Mouse (Mus musculus) gonadal fat pad, adult 2 months (tissue): Measurements from ENCODE around the gene Mrvi1. TPM values are rescaled to one million over a fixed set of nuclear protein-coding genes. Genes with fewer than 3 reads are reported as not detected.
"Not testable (repeated sequence)": the region's sequence is repeated elsewhere in the genome, so short reads cannot be mapped to it uniquely, and the experiment has no call there.

Experiments
- DNase-seq: peaks from one replicate; pipeline ENCODE4 v3.0.0-alpha.2; 2012; ENCODE audit warnings: low read depth
- polyA plus RNA-seq: library from polyadenylated mRNA; depleted of rRNA; stranded (reverse); fragments of >200 nt; gene quantifications from 2 replicates; pipeline ENCODE4 v1.2.3, GENCODE M21; 2012

The Mrvi1 gene
- polyA plus RNA-seq, 1 experiment, result 22.7 TPM

DNA sequence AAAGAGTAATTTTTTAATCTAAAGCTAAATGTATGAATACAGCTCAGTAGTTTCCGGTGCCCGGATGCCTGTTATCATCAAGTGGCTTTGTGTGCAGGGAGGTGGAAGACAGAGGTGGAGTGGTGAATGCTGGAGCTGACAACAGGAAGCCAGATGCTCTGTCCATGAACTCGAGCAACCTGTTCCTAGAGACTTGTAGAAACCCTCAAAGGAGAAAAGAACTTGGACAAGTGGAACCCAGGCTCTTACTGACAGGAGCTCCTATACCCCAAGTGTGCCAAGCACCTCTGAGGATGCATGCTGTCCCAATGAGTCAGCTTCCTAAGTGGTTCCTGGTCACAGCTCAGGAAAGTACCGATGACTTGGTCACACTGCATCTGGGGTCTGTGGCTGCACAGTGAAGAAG lies 41.1 kb downstream of the Mrvi1 start:
- DNase-seq, result no peak

DNA sequence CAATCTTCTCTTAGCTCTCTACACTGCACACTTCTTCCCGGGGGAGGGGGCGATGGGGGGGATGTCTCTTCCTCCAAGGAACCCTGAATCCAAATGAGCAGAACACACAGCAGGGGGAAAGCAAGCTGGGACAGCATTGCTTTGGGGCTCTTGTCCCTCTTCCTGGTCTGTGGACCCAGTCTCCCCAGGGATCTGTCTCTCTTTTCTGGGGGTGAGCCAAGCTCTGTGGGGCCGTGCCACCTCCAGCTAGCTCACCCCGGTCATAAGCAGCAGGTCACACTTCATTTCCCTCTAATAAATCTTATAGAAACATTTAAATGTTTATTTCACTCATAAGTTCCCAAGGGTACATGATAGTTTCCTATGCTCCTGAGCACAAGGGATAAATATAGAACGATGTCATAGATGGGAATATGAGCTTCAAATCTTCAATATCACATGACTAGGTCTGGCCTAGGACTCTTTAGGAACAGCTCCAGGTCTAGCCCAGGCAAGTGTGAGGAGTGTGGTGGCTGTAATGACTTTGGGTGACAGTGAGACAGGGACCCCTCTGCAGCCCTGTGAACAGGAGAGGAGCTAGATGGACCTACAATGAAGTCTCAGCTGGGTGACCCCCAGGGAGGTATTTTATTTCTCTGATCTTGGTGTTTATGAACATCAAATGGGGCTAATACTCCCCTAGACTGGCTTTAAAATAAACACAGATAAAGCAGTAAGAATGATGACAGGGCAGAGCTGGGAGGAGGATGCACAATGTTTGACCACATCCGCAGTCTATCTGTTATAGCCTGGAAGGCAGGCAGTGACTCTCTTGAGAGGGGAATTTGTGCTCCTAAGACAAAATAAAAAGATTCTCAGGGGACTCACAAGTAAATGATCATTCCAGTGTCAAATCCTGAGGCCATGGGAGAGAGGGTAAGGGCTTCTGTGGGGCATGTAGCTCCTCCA lies 46.2 kb downstream of the Mrvi1 start:
- DNase-seq, result no peak

DNA sequence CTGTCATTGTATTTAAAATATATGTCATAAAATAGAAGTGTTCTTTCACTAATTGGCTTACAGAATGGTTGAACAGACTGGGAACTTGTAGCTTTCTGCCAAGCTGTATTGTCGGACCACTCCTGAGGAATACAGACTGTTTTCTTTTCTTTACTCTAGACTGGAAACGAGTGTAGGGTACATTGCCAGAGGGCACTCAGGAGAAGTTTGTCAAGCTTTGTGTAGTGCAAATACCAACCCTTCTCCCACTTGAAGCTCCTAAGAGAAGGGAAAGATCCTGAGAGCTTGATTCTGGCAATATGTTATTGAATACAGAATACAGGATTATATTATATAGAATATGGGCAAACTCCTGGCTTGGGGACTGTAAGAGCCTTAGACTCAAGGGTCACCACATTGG lies 48.3 kb downstream of the Mrvi1 start:
- no peak for DNase-seq

DNA sequence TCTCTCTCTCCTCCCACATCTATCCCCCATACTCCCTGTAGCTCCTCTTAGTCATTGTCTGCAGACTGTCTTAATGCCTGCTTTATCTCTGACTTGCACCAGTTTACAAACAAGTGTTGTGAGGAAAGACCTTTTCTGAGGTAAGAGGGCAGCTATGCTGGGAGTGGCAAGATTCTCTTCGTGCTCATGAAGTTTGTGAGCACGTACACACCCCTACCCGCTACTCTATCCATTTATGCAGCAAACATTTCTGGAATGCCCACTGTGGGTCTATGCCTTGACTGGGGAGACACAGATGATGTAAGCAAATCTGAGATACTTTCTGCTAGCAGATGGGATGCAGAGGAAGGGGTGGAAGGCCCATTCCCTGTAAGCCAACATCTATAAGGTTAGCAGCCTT lies 48.9 kb downstream of the Mrvi1 start:
- no peak for DNase-seq

DNA sequence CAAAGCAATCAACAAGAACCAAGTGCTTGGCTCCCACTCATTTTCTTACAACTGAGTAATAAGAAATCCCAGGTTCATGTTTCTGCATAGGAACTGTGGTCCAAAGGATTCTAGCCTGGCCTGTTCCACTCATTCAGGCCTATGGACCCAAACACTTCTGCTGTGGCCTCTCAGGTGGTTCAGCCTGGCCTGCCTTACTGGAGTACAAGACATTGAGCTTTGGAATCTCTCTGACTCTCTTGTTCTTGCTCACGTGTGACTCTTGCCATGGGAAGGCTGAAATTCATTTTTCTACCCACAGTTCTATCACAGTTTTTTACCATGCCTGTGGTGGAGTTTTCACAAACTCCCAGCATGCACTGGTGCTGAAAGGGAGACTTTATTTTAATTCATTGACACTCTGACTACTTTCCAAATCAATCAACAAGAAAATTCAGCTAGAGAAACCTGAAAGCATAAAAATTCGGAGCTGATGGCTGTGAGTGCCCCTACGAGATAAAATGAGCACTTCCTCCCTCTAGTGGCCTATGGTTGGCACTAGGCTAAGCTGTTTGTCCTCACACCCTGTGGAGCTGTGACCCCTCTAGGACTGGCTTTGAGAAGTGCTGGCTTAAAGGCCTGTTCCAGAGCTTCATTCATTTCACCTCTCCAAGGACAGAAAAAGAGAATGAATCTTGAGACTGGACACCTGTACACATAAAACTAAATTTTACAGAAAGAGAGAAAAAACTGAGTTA lies 52.0 kb downstream of the Mrvi1 start:
- no peak for DNase-seq

DNA sequence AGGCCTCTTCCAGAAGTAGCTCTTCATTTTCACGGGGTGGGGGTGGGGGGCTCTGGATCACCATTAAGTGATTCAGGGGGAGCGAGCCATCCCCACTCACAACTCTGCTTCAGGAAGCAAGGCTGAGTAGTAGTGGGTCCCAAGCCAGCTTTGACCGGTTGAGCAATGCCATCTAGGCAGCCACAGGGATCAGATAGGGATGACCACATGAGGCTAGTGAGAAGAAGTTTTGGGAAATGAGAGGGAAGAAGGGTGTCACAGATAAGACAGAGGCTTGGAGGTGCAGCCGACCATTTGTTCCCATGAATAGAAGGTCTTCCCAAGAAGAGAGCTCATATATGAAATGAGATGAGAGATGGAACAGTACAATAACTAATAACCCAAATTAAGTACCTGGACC lies 55.7 kb downstream of the Mrvi1 start:
- DNase-seq, result no peak

DNA sequence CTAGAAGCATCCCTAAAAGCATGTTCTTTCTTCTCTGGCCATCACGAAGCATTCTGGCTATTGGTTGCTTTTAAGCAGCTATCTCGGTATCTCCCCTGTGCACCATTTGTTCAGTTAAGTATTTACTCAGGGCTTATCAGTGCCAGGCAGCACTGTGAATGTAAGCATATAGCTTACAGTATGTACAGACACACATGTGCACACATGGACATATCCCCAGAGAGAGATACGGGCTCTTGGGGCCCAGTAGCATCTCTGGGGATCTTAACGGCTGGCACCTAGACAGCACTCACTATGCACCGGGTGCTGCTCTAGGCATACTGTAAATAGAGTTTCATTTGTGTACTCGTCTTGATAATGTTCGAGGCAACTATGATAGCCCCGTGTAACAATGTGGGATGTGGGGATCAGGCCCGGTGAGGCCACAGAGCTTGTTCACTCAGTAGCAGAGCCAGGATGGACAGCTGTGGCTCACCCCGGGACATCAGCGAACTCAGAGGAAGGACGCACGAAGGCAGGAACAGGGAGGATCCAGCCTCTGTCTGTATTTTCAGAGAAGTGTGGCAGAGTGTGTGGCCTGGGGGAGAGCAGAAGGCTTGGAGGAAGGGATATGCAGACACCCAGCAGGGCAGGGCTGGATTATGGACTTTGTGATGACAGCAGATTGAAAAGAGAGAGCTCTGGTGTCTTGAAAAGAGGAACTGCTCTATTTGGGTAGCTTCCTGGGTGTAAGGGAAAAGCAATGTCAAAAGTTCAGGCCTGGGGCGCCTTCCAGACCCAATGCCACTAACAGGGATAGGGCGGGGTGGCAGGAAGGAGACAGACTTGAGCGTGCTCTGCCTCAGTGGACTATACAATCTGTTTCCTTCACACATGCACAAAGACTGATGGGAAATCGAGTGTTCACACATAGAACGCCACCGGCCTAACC lies 61.7 kb downstream of the Mrvi1 start:
- no peak for DNase-seq

DNA sequence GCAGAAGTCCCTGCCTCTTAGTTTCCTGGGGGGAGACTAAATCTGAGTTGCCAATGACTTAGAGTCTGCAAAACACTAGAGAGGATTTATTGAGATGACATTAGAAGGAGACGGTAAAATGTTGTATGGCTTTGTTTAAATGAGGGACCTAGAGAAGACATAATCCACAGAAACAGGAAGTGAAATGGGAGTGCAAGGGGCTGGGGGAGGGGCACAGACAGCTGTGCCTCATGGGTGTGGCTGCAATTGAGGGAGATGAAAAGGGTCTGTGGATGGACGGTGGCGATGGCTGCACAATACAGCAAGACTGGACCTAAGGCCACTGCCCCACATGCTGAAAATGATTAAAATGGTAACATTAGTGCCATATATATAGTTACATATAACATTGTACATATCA lies 62.5 kb downstream of the Mrvi1 start:
- no peak for DNase-seq

DNA sequence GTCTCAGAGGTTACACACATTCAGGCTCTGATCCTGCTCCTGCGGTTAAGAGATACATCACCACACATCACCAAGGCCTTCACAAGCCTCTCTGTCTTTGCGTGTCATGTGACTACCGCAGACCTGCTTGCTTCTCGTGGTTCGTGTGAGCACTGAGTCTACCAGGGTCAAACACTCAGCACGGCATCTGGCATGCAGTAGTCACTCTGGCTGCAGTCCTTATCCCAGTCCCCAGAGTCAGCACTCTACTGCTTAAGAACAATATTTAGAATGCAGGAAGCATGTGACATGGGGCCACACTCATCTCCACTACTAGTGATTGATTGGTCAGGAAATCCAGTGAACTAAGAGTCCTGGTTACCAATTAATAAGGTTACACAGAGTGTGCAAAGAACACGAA lies 66.3 kb downstream of the Mrvi1 start:
- no peak for DNase-seq

DNA sequence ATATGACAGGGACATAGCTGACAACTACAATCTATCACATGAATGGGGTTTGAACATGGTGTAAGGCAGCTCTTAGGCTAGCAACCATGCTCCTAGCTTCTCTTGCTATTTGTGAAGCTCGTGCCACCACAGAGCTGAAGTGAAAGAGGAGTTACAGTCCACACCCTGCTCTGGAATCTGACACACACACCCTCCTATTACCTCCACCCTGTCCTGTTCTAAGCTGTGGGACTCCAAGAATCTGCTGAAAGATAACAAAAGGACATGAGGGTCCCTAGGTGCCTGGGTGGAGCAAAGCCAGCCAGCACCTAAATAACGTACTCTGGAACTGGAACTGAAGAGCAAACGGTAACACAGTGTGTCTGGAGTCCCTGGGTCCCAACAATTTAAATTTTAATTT lies 67.7 kb downstream of the Mrvi1 start:
- no peak for DNase-seq

DNA sequence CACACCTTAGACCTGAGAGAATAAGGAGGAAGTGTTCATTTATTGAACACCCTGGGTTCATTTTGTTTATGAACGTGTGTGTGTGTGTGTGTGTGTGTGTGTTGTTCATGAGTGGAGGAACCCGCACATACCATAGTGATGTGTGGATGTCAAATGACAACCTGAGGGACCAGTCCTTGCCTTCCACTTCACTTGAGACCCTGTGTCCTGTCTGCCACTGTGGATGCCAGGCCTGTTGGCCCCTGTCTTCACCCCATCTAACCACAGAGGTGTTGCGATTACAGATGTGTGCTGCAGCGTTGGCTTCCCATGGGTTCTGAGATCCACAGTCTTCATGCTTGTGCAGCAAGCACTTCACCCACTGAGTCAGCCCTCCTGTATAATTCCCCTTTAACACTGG lies 68.5 kb downstream of the Mrvi1 start:
- DNase-seq, result no peak

DNA sequence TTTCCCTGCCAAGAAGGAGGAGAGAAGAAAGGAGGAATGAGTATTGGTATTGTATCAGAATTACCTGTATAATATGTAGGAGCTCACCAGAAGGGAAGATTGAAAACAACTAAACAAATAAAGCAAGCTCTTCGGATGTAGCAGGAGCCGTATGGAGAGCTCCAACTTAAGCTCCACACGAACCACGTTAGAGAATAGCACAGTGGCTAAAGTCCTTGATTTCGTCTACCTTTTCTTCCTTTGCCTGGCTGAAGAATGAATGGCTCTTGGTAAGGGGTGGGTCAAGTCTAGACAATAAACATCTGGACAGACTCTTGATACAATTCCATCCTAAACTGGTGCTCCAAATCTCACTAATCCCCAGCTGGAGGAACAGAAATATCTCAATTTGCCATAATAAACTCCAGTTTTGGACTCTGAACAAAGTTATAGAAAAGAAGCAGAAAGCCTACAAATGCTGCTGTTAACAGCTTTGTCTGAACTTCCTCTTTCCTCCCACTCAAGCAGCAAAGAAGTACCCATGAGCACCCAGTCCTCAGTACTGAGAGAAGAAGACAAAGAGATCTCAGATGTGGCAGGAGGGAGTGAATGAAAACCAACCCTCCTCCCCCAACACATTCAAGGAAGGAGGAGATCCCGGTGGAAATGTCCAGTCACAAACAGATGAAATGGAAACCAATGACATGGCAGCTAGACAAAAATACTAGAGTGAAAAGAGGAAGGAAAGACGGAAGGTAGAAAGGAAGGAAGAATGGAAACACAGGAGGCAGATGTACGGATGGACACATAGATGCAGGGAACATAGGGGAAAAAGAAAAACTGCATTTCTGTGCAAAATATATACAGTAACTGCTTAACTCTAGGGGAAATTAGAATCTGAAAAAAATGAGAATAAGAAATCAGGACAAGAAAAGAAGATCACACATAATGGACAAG lies 73.8 kb downstream of the Mrvi1 start:
- no peak for DNase-seq

DNA sequence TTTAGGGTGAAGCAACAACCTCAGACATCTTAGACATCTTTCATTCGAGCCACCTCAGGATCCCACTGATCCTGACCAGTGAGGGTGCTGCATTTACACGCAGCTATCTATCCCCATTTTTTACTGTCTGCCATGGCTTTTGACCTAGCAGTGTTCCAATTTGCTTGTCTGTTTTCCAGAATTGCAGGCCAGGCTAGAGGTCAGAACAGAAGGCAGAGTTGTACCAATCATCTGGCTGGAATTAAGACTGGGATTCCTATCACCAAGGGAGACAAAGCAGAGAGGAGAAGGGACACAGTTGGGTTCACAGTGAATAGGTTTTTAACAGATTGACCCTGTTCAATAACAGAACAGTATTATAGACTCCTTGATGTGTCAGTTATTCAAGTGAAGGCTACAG lies 75.7 kb downstream of the Mrvi1 start:
- DNase-seq, result no peak

DNA sequence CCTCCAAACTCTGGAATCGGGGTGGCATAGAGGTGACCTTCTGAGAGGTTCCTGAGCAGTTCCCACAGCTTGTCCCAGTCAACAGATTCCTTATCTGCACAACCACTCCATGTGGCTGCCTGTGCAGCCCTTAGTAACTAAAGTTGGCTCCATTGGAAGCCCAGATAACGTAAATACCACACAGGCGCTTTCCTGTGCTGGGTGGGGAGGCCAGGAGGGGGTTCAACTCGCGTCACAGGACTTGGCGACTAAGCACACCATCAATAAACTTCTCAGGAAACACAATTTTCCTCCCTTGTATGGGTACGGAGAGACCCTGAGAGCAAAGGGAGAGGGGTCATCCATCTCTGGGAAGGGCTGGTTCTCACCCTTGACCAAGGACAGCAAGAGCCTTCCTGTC lies 79.0 kb downstream of the Mrvi1 start:
- DNase-seq, result no peak

DNA sequence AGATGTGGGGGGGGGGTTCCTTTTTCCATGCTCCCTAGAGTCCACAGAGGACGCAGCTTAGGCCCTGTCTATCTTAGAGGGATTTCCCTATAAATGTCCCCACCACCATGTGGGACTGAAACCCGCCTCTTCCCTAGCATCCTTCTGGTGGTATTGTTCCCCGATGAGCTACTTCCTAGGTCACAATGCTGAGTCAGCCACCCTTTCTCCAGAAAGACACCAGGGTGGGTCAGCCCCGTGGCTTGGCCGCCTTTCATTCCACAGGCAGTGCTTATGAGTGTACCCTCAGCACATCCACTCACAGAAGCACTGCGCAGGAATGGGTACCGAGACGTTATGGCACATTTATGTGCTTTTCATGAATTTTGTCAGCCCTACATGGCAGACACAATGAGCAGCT lies 85.1 kb downstream of the Mrvi1 start:
- DNase-seq, result no peak

DNA sequence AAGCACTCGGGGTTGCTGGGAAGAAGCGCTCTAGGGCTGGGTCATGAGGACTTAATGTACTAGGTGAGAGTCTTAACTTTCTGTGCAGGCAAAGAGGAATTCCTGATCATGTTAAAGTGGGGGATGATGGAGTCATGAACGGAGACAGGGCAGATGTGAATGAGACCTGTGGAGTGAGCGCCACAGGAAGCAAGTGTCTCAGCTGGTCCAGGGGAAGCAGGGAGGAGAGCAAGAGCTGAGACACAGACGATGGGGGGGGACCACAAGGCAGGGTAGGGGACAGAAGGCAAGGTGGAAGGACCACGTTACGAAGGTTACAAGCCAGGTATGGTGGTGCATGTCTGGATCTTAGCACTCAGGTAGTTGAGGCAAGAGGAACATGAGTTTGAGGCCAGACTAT lies 85.8 kb downstream of the Mrvi1 start:
- DNase-seq, result no peak

DNA sequence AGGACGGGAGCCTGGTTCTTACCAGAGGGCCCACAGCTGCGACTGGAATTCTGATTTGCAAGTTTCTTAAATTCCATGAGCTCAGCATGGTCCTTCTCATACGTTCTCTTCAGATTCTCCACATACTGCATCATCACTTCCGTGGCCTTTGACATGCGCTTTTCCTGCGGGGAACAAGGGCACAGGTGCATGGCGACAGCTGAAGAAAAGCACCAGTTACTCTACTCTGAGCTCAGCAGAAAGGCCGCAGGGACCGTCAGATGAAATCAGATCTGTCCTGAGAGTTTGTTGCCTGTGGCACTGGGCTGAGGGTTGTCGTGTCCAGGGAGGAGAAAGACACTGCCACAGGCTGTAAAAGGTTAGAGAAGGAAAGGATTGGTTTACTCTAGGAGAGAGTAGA lies 86.5 kb downstream of the Mrvi1 start:
- DNase-seq, result not testable (repeated sequence)

DNA sequence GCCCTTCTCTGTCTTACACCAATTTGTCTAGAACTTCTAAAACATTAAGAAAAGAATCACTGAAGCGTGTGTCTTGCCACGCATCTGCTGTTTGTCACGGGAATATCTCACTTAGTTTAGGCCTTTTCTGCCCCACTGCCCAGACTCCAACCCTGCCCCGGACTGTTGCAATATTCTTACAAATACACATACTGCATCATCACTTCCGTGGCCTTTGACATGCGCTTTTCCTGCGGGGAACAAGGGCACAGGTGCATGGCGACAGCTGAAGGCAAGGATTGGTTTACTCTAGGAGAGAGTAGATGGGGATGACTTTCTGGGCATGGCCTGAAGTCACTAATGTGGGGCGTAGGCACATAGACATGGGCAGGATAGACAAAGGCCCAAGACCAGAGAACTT lies 87.6 kb downstream of the Mrvi1 start:
- DNase-seq, result no peak

DNA sequence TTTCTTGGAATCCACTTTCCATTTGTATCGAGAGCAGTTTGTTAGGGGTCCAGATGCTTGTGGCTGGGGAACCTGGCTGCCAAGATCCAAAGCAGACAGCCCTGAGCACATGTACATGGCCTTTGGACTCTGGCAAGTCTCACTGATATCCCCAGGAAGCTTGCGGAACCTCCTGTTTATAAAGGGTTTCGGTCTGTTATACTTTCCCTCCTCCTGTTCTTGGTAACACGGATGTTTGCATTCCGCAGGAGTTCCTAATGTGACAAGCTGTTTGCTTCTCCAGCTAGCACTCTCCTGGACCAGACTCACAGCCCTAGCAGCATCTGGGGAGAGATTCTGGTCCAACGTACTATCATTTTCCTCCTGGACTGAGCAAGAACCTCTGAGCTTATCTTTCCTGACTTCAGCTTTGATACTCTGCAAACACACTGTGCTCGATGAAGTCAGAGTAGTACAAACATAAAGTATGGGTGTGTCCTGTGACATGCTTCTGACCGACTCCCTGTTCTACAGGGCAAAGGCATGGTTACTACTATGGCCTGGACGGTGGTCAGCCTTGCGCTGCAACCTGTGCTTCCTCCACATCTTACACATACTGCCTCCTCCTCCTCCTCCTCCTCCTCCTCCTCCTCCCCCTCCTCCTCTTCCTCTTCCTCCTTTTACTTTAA lies 88.2 kb downstream of the Mrvi1 start:
- no peak for DNase-seq

DNA sequence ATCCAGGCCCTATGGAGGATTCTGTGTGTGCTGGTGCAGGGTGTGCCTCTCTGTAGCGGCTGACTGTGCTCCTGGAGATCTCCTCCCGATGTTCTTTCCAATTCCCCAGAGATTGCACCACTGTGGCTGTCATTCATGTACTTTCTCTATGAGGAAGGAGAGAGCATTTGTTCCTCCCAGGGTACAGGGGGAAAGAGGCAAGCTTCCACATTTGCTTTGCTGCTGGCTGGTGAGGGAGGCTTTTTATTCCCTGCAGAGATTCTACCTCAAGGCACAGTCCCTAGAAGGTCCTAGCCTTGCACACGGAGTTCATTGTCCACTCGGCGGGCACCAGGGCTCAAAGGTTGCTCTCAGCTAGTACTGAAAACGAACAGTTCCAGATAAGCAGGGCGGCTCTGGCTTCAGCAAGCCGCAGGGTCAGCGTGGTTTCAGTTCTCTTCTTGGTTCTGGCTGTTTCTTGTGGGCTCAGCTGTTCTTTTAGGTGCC lies 90.7 kb downstream of the Mrvi1 start:
- DNase-seq, result no peak
